Mouse (Mus musculus) hindbrain, postnatal 0 days (tissue): ENCODE results near the gene Snd1. TPM values are rescaled to one million over a fixed set of nuclear protein-coding genes. Genes with fewer than 3 reads are reported as not detected.

ENCODE experiments used
- ATAC-seq: fragments of 200-750 bp; cut with Nextera tagmentation; 2 replicates; pipeline ENCODE4 v1.8.0; 2017; ENCODE audit warnings: mild to moderate bottlenecking, moderate TSS enrichment, moderate library complexity
- DNase-seq: peaks from one replicate; pipeline ENCODE4 v3.0.0-alpha.2; 2015; ENCODE audit warnings: low spot score
- H3K27ac ChIP-seq: fragments of 300-500 bp; sonication (generic); 2 replicates; pipeline ENCODE4 v1.5.1; 2014; ENCODE audit warnings: mild to moderate bottlenecking
- H3K27me3 ChIP-seq: fragments of 300-500 bp; sonication (generic); 2 replicates; pipeline ENCODE4 v1.6.1; 2014; ENCODE audit warnings: low read length, mixed read lengths; ENCODE audit not compliant: insufficient read depth
- H3K36me3 ChIP-seq: fragments of 300-500 bp; sonication (generic); 2 replicates; pipeline ENCODE4 v1.6.1; 2014; ENCODE audit warnings: low read length, mixed read lengths; ENCODE audit not compliant: insufficient read depth
- H3K4me1 ChIP-seq: fragments of 300-500 bp; sonication (generic); 2 replicates; pipeline ENCODE4 v1.6.1; 2014; ENCODE audit warnings: antibody characterized with exemption, low read length, mixed read lengths; ENCODE audit not compliant: insufficient read depth
- H3K4me2 ChIP-seq: fragments of 300-500 bp; sonication (generic); 2 replicates; pipeline ENCODE4 v1.6.1; 2014; ENCODE audit warnings: low read depth, mild to moderate bottlenecking, low read length, moderate library complexity, mixed read lengths
- H3K4me3 ChIP-seq: fragments of 300-500 bp; sonication (generic); 2 replicates; pipeline ENCODE4 v1.5.1; 2014; ENCODE audit warnings: low read length
- H3K9ac ChIP-seq: fragments of 300-500 bp; sonication (generic); replicated peaks from 2 replicates; pipeline ENCODE4 v1.6.1; 2014; ENCODE audit warnings: mild to moderate bottlenecking, low read length, moderate library complexity, mixed read lengths
- H3K9me3 ChIP-seq: fragments of 300-500 bp; sonication (generic); 2 replicates; pipeline ENCODE4 v1.6.1; 2016; ENCODE audit warnings: low read length, mixed read lengths
- CTCF ChIP-seq: IDR thresholded peaks from 2 replicates; pipeline ENCODE4 v1.5.1; 2016; ENCODE audit warnings: antibody characterized with exemption, control low read depth, low read depth
- WGBS: fragments of 180-500 bp; shearing (Covaris S2); extraction: QIAGEN DNeasy Blood & Tissue Kit; methylation state at CpG from one replicate; pipeline ENCODE4 v1.1.7; 2014; 5-methylcytosine and 5-hydroxymethylcytosine counted together
- polyA plus RNA-seq: library from polyadenylated mRNA; unstranded; fragments of >200 nt; fragmentation: Nextera tagmentation; extraction: Ambion mirVana; gene quantifications from 2 replicates; pipeline ENCODE4 v1.2.1, GENCODE M21; 2015
- total RNA-seq: library from RNA; depleted of rRNA; stranded (reverse); fragments of >200 nt; gene quantifications from 2 replicates; pipeline ENCODE4 v1.2.3, GENCODE M21; 2014

The Snd1 gene
- total and polyA plus RNA-seq, 2 experiments from 2014 or later = 67.6 to 85.5 TPM

GRCm38 (mm10) chr6:28717845-28718237, 242.9 kb downstream of the Snd1 start:
- H3K27me3 ChIP-seq = no peaks in the 10 kb centered on the region

GRCm38 (mm10) chr6:28720391-28721171, 245.6 kb downstream of the Snd1 start:
- no peak overlapping the region for H3K4me2 ChIP-seq
- no peak for TF ChIP-seq CTCF
- no peak for DNase-seq
- H3K9ac ChIP-seq = no peak overlapping the region
- no peaks in the 10 kb centered on the region for H3K36me3 ChIP-seq
- no peaks in the 10 kb centered on the region for H3K9me3 ChIP-seq
- WGBS = 70% methylated on average over 9 of the region's 9 CpGs
- H3K4me3 ChIP-seq = no peak overlapping the region
- H3K27me3 ChIP-seq = no peaks in the 10 kb centered on the region
- no peak for ATAC-seq
- H3K4me1 ChIP-seq = peaks cover 5% of the 10 kb centered on the region; the same call in 1 of the 2 replicates
- no peak overlapping the region for H3K27ac ChIP-seq

More at GRCm38 (mm10) chr6:28717845-28718237, 242.9 kb downstream of the Snd1 start:
- 38% methylated on average over 4 of the region's 4 CpGs for WGBS
- Histone ChIP-seq H3K4me2 (no peak overlapping the region), H3K4me3 (no peak overlapping the region), H3K4me1 (peaks cover 5% of the 10 kb centered on the region; the same call in 1 of the 2 replicates), H3K9me3 (no peaks in the 10 kb centered on the region), H3K36me3 (no peaks in the 10 kb centered on the region), H3K27ac (no peak overlapping the region), H3K9ac (no peak overlapping the region)
- DNase-seq (no peak), ATAC-seq (no peak)
- no peak for TF ChIP-seq CTCF

GRCm38 (mm10) chr6:28723059-28723458, 248.1 kb downstream of the Snd1 start:
- no peak overlapping the region for H3K27ac ChIP-seq
- H3K9ac ChIP-seq = no peak overlapping the region
- H3K36me3 ChIP-seq = no peaks in the 10 kb centered on the region
- whole genome bisulfite sequencing = 37% methylated on average over 2 of the region's 2 CpGs
- peaks cover 5% of the 10 kb centered on the region; the same call in 1 of the 2 replicates for H3K4me1 ChIP-seq
- H3K4me2 ChIP-seq = no peak overlapping the region
- ATAC-seq (no peak), DNase-seq (no peak)
- no peak for TF ChIP-seq CTCF
- H3K27me3 ChIP-seq = no peaks in the 10 kb centered on the region
- no peak overlapping the region for H3K4me3 ChIP-seq
- no peaks in the 10 kb centered on the region for H3K9me3 ChIP-seq

- H3K27ac ChIP-seq = no peak overlapping the region
- no peak for ATAC-seq
Measured at GRCm38 (mm10) chr6:28724776-28725175, 249.8 kb downstream of the Snd1 start.

GRCm38 (mm10) chr6:28729236-28729635, 254.3 kb downstream of the Snd1 start:
- Histone ChIP-seq H3K4me3 (no peak overlapping the region), H3K4me2 (no peak overlapping the region), H3K27me3 (no peaks in the 10 kb centered on the region), H3K4me1 (peaks cover 11% of the 10 kb centered on the region), H3K27ac (0 out of 2 replicates have a peak overlapping the region, but pooled peaks have one; percentile 4), H3K9ac (no peak overlapping the region), H3K9me3 (no peaks in the 10 kb centered on the region), H3K36me3 (no peaks in the 10 kb centered on the region)
- 25% methylated on average over 3 of the region's 3 CpGs for WGBS
- ATAC-seq (0 out of 2 replicates have a peak, but pooled peaks have one; percentile 15), DNase-seq (no peak)
- no peak for TF ChIP-seq CTCF

More at GRCm38 (mm10) chr6:28724776-28725175, 249.8 kb downstream of the Snd1 start:
- Histone ChIP-seq H3K9me3 (no peaks in the 10 kb centered on the region), H3K4me1 (peaks cover 15% of the 10 kb centered on the region), H3K4me2 (no peak overlapping the region), H3K9ac (no peak overlapping the region), H3K27me3 (no peaks in the 10 kb centered on the region), H3K36me3 (no peaks in the 10 kb centered on the region), H3K4me3 (no peak overlapping the region)
- no peak for DNase-seq
- 63% methylated on average over 5 of the region's 5 CpGs for WGBS
- TF ChIP-seq CTCF = no peak

GRCm38 (mm10) chr6:28729649-28730048, 254.7 kb downstream of the Snd1 start:
- H3K4me2 ChIP-seq = no peak overlapping the region
- no peaks in the 10 kb centered on the region for H3K36me3 ChIP-seq
- no peak for DNase-seq
- no peak for ATAC-seq
- 23% methylated on average over 2 of the region's 2 CpGs for WGBS
- no peak for TF ChIP-seq CTCF
- no peak overlapping the region for H3K4me3 ChIP-seq
- H3K27ac ChIP-seq = 0 out of 2 replicates have a peak overlapping the region, but pooled peaks have one; percentile 4
- no peaks in the 10 kb centered on the region for H3K27me3 ChIP-seq
- H3K9ac ChIP-seq = no peak overlapping the region
- peaks cover 11% of the 10 kb centered on the region for H3K4me1 ChIP-seq
- H3K9me3 ChIP-seq = no peaks in the 10 kb centered on the region

- no peak for DNase-seq
- H3K4me2 ChIP-seq = no peak overlapping the region
- H3K9ac ChIP-seq = no peak overlapping the region
- H3K4me1 ChIP-seq = peaks cover 11% of the 10 kb centered on the region
- H3K27me3 ChIP-seq = no peaks in the 10 kb centered on the region
- no peaks in the 10 kb centered on the region for H3K9me3 ChIP-seq
- no peak overlapping the region for H3K27ac ChIP-seq
- WGBS = 95% methylated on average over 6 of the region's 6 CpGs
- H3K4me3 ChIP-seq = no peak overlapping the region
- TF ChIP-seq CTCF = no peak
- no peaks in the 10 kb centered on the region for H3K36me3 ChIP-seq
- ATAC-seq = no peak
Measured at GRCm38 (mm10) chr6:28731246-28731645, 256.3 kb downstream of the Snd1 start.
